Mouse (Mus musculus): ENCODE data around the gene Ceacam14. TPM values are rescaled to one million over a fixed set of nuclear protein-coding genes. Genes with fewer than 3 reads are reported as not detected.

Gene Ceacam14
- not detected in 2 replicates for polyA plus RNA-seq (2014; fragmentation: Nextera tagmentation; extraction: Ambion mirVana)

- 66% methylated on average over 4 of the region's 4 CpGs for WGBS
- no peak within 1 kb of the TSS for H3K4me3 ChIP-seq (ENCODE audit: low read depth, low read length)
- no peaks in the 10 kb centered on the region for H3K36me3 ChIP-seq (ENCODE audit: insufficient read depth)
- peaks cover 10% of the 10 kb centered on the region; the same call in 1 of the 2 replicates for H3K9me3 ChIP-seq (ENCODE audit: low read depth, low read length)
- no peak within 1 kb of the TSS for H3K4me2 ChIP-seq
- no peaks in the 10 kb centered on the region for H3K4me1 ChIP-seq (ENCODE audit: insufficient read depth)
- no peak within 1 kb of the TSS for H3K9ac ChIP-seq
- ATAC-seq (ENCODE audit: insufficient read depth) (no peak), DNase-seq (no peak)
- H3K27me3 ChIP-seq (ENCODE audit: insufficient read depth, low read length): no peaks in the 10 kb centered on the region
- H3K27ac ChIP-seq (ENCODE audit: low read depth): no peak within 1 kb of the TSS
- TF ChIP-seq CTCF (IDR thresholded peaks at IDR 0.05; ENCODE audit: low read depth): no peak
These were observed at the start of gene Ceacam14 for GRCm38 (mm10) chr7:17812333-17812732. TSS of gene Ceacam14 (plus strand) at chr7:17812633.

Other genes with a start within 250 kb of the Ceacam14 start
- gene Ceacam5, start 99.4 kb upstream of the Ceacam14 start, polyA plus RNA-seq (2014; fragmentation: Nextera tagmentation; extraction: Ambion mirVana): not detected in 2 replicates
- gene Gm5155, start 59.1 kb downstream of the Ceacam14 start, polyA plus RNA-seq (2014; fragmentation: Nextera tagmentation; extraction: Ambion mirVana): not detected in 2 replicates
- gene Ceacam11, start 159.5 kb downstream of the Ceacam14 start, polyA plus RNA-seq (2014; fragmentation: Nextera tagmentation; extraction: Ambion mirVana): not detected in 2 replicates
- gene Ceacam13, start 197.3 kb downstream of the Ceacam14 start, polyA plus RNA-seq (2014; fragmentation: Nextera tagmentation; extraction: Ambion mirVana): not detected in 2 replicates

All from lung, embryonic 14.5 days (tissue).